Mouse (Mus musculus) brain, embryonic 18.5 days (tissue): ENCODE data around the gene Hmgcl.
"Not testable (repeated sequence)": the region's sequence is repeated elsewhere in the genome, so short reads cannot be mapped to it uniquely, and the experiment has no call there.

Source experiments
- DNase-seq: peaks from one replicate; pipeline ENCODE4 v3.0.0-alpha.2; 2012; ENCODE audit warnings: low read depth, low spot score

Gene Hmgcl

GRCm38 (mm10) chr4:135926861-135927260 lies 19.4 kb upstream of the Hmgcl start:
- DNase-seq = no peak

GRCm38 (mm10) chr4:135928376-135928775 lies 17.9 kb upstream of the Hmgcl start:
- DNase-seq = no peak

GRCm38 (mm10) chr4:135929405-135929804 lies 16.8 kb upstream of the Hmgcl start:
- DNase-seq = no peak

GRCm38 (mm10) chr4:135929828-135930227 lies 16.4 kb upstream of the Hmgcl start:
- DNase-seq = no peak

- no peak for DNase-seq
Observed at GRCm38 (mm10) chr4:135930239-135930638, 16.0 kb upstream of the Hmgcl start.

GRCm38 (mm10) chr4:135931832-135932231 lies 14.4 kb upstream of the Hmgcl start:
- DNase-seq = no peak

- DNase-seq = no peak
Observed at GRCm38 (mm10) chr4:135934708-135935500, 11.3 kb upstream of the Hmgcl start.

- DNase-seq = no peak
Observed at GRCm38 (mm10) chr4:135935502-135935901, 10.7 kb upstream of the Hmgcl start.

GRCm38 (mm10) chr4:135938858-135939257 lies 7.4 kb upstream of the Hmgcl start:
- DNase-seq = no peak

GRCm38 (mm10) chr4:135941026-135941425 lies 5.2 kb upstream of the Hmgcl start:
- not testable (repeated sequence) for DNase-seq

GRCm38 (mm10) chr4:135942193-135942592 lies 4.1 kb upstream of the Hmgcl start:
- no peak for DNase-seq

GRCm38 (mm10) chr4:135943389-135943788 lies 2.9 kb upstream of the Hmgcl start:
- DNase-seq = no peak

- no peak for DNase-seq
Observed at GRCm38 (mm10) chr4:135945706-135946105, 542 bp upstream of the Hmgcl start.

- no peak for DNase-seq
Observed at GRCm38 (mm10) chr4:135946659-135947301, 532 bp downstream of the Hmgcl start.

GRCm38 (mm10) chr4:135948142-135948541 lies 1.9 kb downstream of the Hmgcl start:
- DNase-seq = no peak

- no peak for DNase-seq
Observed at GRCm38 (mm10) chr4:135949475-135949874, 3.2 kb downstream of the Hmgcl start.

GRCm38 (mm10) chr4:135949911-135950310 lies 3.7 kb downstream of the Hmgcl start:
- DNase-seq = no peak

- no peak for DNase-seq
Observed at GRCm38 (mm10) chr4:135950365-135950764, 4.1 kb downstream of the Hmgcl start.

GRCm38 (mm10) chr4:135951505-135951904 lies 5.3 kb downstream of the Hmgcl start:
- DNase-seq = no peak

- DNase-seq = no peak
Observed at GRCm38 (mm10) chr4:135953179-135953578, 6.9 kb downstream of the Hmgcl start.

- no peak for DNase-seq
Observed at GRCm38 (mm10) chr4:135954241-135954640, 8.0 kb downstream of the Hmgcl start.

GRCm38 (mm10) chr4:135955886-135956285 lies 9.6 kb downstream of the Hmgcl start:
- DNase-seq = no peak

- DNase-seq = no peak
Observed at GRCm38 (mm10) chr4:135958354-135958753, 12.1 kb downstream of the Hmgcl start.
